Mouse (Mus musculus) forebrain, embryonic 10.5 days (tissue): Measurements from ENCODE around the gene Eps15. TPM values are rescaled to one million over a fixed set of nuclear protein-coding genes. Genes with fewer than 3 reads are reported as not detected.
A peak's percentile ranks its signal among the peaks of the same experiment; 100 is the strongest.

Experiments used
- DNase-seq: peaks from one replicate; pipeline ENCODE4 v3.0.0-alpha.2; 2017; ENCODE audit warnings: low spot score; ENCODE audit errors: extremely low spot score
- H3K27ac ChIP-seq: fragments of 300-500 bp; sonication (generic); 2 replicates; pipeline ENCODE4 v1.5.1; 2016; ENCODE audit warnings: mild to moderate bottlenecking
- H3K27me3 ChIP-seq: fragments of 300-500 bp; sonication (generic); 2 replicates; pipeline ENCODE4 v1.6.1; 2016; ENCODE audit warnings: mild to moderate bottlenecking; ENCODE audit not compliant: poor library complexity, severe bottlenecking
- H3K36me3 ChIP-seq: fragments of 300-500 bp; sonication (generic); replicated peaks from 2 replicates; pipeline ENCODE4 v1.6.1; 2016; ENCODE audit warnings: mild to moderate bottlenecking, moderate library complexity
- H3K4me1 ChIP-seq: fragments of 300-500 bp; sonication (generic); 2 replicates; pipeline ENCODE4 v1.6.1; 2016
- H3K4me3 ChIP-seq: fragments of 300-500 bp; sonication (generic); 2 replicates; pipeline ENCODE4 v1.5.1; 2016; ENCODE audit warnings: mild to moderate bottlenecking, moderate library complexity
- H3K9me3 ChIP-seq: fragments of 300-500 bp; sonication (generic); 2 replicates; pipeline ENCODE4 v1.6.1; 2016; ENCODE audit warnings: mild to moderate bottlenecking, moderate library complexity
- WGBS: fragments of 180-500 bp; shearing (Covaris S2); methylation state at CpG from one replicate; pipeline ENCODE4 v1.1.7; 2016; 5-methylcytosine and 5-hydroxymethylcytosine counted together
- polyA plus RNA-seq: library from polyadenylated mRNA; unstranded; fragments of >200 nt; fragmentation: Nextera tagmentation; extraction: Ambion mirVana; gene quantifications from 2 replicates; pipeline ENCODE4 v1.2.1, GENCODE M21; 2016

Eps15 gene
- polyA plus RNA-seq, 1 experiment from 2014 or later = 32.8 TPM

DNA sequence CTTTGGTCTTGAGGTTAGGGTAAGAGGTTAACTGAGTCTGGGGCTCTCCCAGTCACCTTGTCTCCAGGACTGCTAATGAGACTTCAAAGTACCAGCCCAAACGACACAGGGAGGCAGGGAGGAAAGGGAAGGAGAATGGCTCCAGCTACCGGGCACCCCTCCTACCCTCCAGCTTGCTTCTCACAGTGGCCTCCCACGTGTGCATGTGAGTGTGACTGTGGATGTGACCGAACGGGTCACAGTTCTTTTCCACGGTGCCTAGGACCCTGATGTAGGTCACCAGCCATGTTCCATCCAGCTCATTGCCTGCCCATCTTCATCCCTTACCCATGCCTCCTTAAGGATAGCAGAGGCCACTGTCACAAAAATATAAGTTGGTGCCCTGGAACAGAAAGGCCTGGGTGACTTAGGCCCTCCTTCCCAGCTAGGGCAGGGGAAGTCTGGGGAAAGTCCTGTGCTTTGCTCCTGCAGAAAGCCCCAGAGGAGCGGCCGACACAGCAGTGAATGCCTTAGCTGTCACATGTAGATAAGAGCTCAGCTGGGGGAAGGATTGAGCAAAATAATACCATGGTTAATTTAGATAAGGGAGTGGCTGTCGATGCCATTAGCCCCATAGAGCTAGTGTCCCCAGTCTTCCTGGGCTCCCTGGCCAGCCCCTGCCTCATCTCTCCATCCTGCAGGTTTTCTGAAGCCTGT, 130.8 kb downstream of the Eps15 start:
- peaks cover 28% of the 10 kb centered on the region for H3K27me3 ChIP-seq
- no peak for DNase-seq
- peak overlapping the region; percentile 52; the same call in 1 of the 2 replicates for H3K27ac ChIP-seq
- peaks cover 25% of the 10 kb centered on the region for H3K4me1 ChIP-seq
- H3K4me3 ChIP-seq = no peak overlapping the region
- 78% methylated on average over 9 of the region's 9 CpGs for WGBS
- H3K9me3 ChIP-seq = no peaks in the 10 kb centered on the region
- H3K36me3 ChIP-seq = no peaks in the 10 kb centered on the region

DNA sequence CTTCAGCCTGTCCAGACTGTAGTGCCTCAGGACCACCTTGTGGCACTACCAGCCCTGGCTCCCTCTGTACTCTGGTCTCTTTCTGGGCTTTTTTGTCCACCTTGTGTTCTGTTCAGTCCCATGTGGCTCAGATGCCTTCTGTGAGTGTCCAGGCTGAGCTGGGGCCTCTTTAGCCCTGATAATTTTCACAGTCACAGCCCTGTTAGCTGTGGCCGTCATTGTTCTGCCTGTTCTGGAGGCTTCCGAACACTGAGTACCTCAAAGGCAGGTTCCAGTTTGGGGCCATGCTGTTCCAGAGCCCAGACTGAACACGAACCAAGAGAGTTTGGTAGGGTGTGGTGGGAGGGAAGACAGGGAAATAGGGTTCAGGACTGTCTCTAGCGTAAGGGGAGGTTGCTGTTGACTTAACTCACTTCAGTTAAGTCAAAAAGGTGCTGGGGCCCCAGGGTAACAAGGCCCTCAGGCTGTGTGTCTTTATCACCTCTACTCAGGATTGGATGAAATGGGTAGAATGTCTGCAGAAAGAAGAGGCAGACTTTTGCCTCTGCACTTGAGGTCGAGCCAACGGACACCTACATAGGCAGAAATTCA, 131.4 kb downstream of the Eps15 start:
- no peaks in the 10 kb centered on the region for H3K36me3 ChIP-seq
- H3K27ac ChIP-seq = peak overlapping the region; percentile 52; the same call in 1 of the 2 replicates
- H3K4me1 ChIP-seq = peaks cover 19% of the 10 kb centered on the region
- DNase-seq = no peak
- H3K4me3 ChIP-seq = no peak overlapping the region
- 88% methylated on average over 6 of the region's 6 CpGs for WGBS
- peaks cover 22% of the 10 kb centered on the region for H3K27me3 ChIP-seq
- H3K9me3 ChIP-seq = no peaks in the 10 kb centered on the region

- Histone ChIP-seq H3K27ac (no peak overlapping the region), H3K9me3 (no peaks in the 10 kb centered on the region)
- 90% methylated on average over 5 of the region's 5 CpGs for WGBS
Measured at GRCm38 (mm10) chr4:109412233-109412632, 132.2 kb downstream of the Eps15 start.

DNA sequence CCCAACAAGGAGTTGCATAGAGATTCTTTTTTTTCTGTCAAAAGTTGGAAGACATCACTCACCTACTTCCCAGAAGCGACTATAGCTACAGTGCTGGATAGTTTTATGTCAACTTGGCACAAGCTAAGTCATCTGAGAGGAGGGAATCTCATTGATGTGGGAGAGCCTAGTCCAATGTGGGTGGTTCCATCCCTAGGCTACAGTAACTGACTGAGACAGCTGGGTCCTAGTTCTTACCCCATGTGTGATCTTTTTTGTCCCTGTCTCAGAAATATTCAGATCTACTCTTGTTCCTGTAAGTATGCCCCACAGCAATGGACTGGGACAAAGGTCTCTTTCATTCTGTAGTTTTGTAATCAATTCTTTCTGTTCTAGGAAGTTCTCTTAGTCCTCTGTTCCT, 137.9 kb downstream of the Eps15 start:
- Histone ChIP-seq H3K9me3 (no peaks in the 10 kb centered on the region), H3K27me3 (no peaks in the 10 kb centered on the region), H3K36me3 (no peaks in the 10 kb centered on the region), H3K4me3 (no peak overlapping the region), H3K27ac (no peak overlapping the region), H3K4me1 (peaks cover 17% of the 10 kb centered on the region)
- no peak for DNase-seq
- WGBS = 90% methylated on average over 1 of the region's 1 CpGs

More at GRCm38 (mm10) chr4:109412233-109412632, 132.2 kb downstream of the Eps15 start:
- no peaks in the 10 kb centered on the region for H3K36me3 ChIP-seq
- H3K27me3 ChIP-seq = peaks cover 19% of the 10 kb centered on the region
- H3K4me1 ChIP-seq = peaks cover 11% of the 10 kb centered on the region
- no peak for DNase-seq
- no peak overlapping the region for H3K4me3 ChIP-seq

- 42% methylated on average over 3 of the region's 3 CpGs for WGBS
- H3K27me3 ChIP-seq = no peaks in the 10 kb centered on the region
- no peak for DNase-seq
- H3K9me3 ChIP-seq = no peaks in the 10 kb centered on the region
- H3K27ac ChIP-seq = no peak overlapping the region
- H3K4me1 ChIP-seq = peaks cover 17% of the 10 kb centered on the region
- no peaks in the 10 kb centered on the region for H3K36me3 ChIP-seq
- H3K4me3 ChIP-seq = no peak overlapping the region
Measured at GRCm38 (mm10) chr4:109419017-109419416, 138.9 kb downstream of the Eps15 start.

- Histone ChIP-seq H3K36me3 (no peaks in the 10 kb centered on the region), H3K9me3 (no peaks in the 10 kb centered on the region), H3K27me3 (no peaks in the 10 kb centered on the region), H3K27ac (no peak overlapping the region), H3K4me3 (no peak overlapping the region), H3K4me1 (peaks cover 13% of the 10 kb centered on the region)
- no peak for DNase-seq
- 90% methylated on average over 4 of the region's 4 CpGs for WGBS
Measured at GRCm38 (mm10) chr4:109419563-109419962, 139.5 kb downstream of the Eps15 start.

GRCm38 (mm10) chr4:109420138-109420795, 140.2 kb downstream of the Eps15 start:
- Histone ChIP-seq H3K27ac (no peak overlapping the region), H3K36me3 (no peaks in the 10 kb centered on the region), H3K4me3 (no peak overlapping the region), H3K27me3 (no peaks in the 10 kb centered on the region), H3K4me1 (peaks cover 13% of the 10 kb centered on the region), H3K9me3 (no peaks in the 10 kb centered on the region)
- 78% methylated on average over 8 of the region's 8 CpGs for WGBS
- DNase-seq = no peak

- no peaks in the 10 kb centered on the region for H3K27me3 ChIP-seq
- H3K4me1 ChIP-seq = peaks cover 13% of the 10 kb centered on the region
- H3K27ac ChIP-seq = no peak overlapping the region
- H3K36me3 ChIP-seq = no peaks in the 10 kb centered on the region
- no peak for DNase-seq
- no peak overlapping the region for H3K4me3 ChIP-seq
- WGBS = 93% methylated on average over 7 of the region's 7 CpGs
- no peaks in the 10 kb centered on the region for H3K9me3 ChIP-seq
Measured at GRCm38 (mm10) chr4:109421608-109422007, 141.5 kb downstream of the Eps15 start.

DNA sequence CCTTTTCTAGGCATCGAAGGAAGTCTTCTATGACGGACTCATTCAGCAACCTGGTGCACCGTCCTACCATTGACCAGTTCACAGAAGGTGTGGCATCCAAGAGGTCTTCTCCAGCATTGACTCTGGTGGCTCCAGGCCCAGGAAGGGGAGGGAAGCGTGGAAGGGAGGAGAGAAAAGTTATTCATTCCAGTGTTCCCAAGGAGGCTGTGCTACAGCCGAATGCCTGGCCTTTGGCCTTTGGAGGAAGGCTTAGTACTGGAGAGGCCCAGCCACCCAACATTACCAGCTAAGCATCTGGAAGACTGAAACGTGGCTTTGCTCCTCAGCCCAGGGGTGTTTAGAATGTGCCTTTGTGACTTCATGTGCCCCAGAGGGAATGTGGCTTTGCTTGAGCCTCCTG, 142.4 kb downstream of the Eps15 start:
- Histone ChIP-seq H3K4me3 (no peak overlapping the region), H3K9me3 (no peaks in the 10 kb centered on the region), H3K27ac (no peak overlapping the region), H3K27me3 (no peaks in the 10 kb centered on the region), H3K36me3 (no peaks in the 10 kb centered on the region), H3K4me1 (peaks cover 13% of the 10 kb centered on the region)
- WGBS = 77% methylated on average over 6 of the region's 6 CpGs
- no peak for DNase-seq

DNA sequence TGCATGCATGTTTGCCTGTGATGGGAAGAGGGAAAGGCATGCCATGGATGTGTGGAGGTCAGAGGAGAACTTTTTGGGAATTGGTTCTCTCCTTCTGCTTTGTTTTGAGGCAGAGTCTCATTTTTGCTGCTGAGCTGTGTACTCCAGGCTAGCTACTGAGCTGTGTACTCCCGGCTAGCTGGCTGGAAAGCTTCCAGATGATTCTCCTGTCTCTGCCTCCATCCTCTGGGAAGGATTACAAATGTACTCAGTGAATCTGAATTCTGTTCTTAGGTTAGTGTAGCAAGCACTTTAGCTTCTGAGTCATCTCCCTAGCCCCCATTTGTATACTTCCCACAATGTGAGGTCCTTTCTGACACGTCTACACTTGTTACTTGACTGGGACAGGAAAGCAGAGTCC, 143.4 kb downstream of the Eps15 start:
- H3K36me3 ChIP-seq = no peaks in the 10 kb centered on the region
- WGBS = 87% methylated on average over 2 of the region's 2 CpGs

GRCm38 (mm10) chr4:109427058-109427457, 147.0 kb downstream of the Eps15 start:
- Histone ChIP-seq H3K36me3 (no peaks in the 10 kb centered on the region), H3K9me3 (no peaks in the 10 kb centered on the region), H3K27ac (no peak overlapping the region), H3K27me3 (no peaks in the 10 kb centered on the region), H3K4me1 (peaks cover 16% of the 10 kb centered on the region), H3K4me3 (no peak overlapping the region)
- DNase-seq = no peak
- WGBS = 89% methylated on average over 1 of the region's 1 CpGs

More for the DNA sequence above, 143.4 kb downstream of the Eps15 start:
- Histone ChIP-seq H3K27me3 (no peaks in the 10 kb centered on the region), H3K4me3 (no peak overlapping the region), H3K27ac (no peak overlapping the region), H3K9me3 (no peaks in the 10 kb centered on the region), H3K4me1 (peaks cover 13% of the 10 kb centered on the region)
- no peak for DNase-seq

- H3K27ac ChIP-seq = no peak overlapping the region
- no peak overlapping the region for H3K4me3 ChIP-seq
- no peaks in the 10 kb centered on the region for H3K9me3 ChIP-seq
- no peak for DNase-seq
- H3K4me1 ChIP-seq = peaks cover 32% of the 10 kb centered on the region
- H3K27me3 ChIP-seq = no peaks in the 10 kb centered on the region
- H3K36me3 ChIP-seq = no peaks in the 10 kb centered on the region
- WGBS = 91% methylated on average over 7 of the region's 7 CpGs
Measured at GRCm38 (mm10) chr4:109430250-109430649, 150.2 kb downstream of the Eps15 start.

DNA sequence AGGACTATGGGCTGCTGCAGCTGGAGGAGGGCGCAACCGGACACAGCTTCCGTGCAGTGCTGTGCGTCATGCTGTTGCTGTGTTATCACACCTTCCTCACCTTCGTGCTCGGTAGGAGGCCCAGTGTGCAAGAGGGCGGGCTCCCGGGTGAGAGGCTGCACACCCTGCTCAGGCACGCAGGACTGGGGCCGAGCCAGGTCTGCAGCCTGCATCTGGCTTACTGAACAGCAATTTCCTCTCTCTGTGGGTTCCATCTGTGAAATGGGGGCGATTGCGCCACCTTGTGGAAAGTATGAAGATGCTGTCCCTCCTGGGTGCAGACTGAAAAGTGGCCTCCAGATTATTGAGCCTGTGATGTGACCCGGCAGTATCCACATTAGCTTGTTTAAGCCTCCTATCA, 150.8 kb downstream of the Eps15 start:
- H3K27me3 ChIP-seq = no peaks in the 10 kb centered on the region
- 0 out of 2 replicates have a peak overlapping the region, but pooled peaks have one; percentile 44 for H3K27ac ChIP-seq
- WGBS = 55% methylated on average over 13 of the region's 13 CpGs
- peaks cover 32% of the 10 kb centered on the region for H3K4me1 ChIP-seq
- DNase-seq = no peak
- no peaks in the 10 kb centered on the region for H3K9me3 ChIP-seq
- H3K4me3 ChIP-seq = no peak overlapping the region
- no peaks in the 10 kb centered on the region for H3K36me3 ChIP-seq
